Mouse (Mus musculus) kidney, postnatal 0 days (tissue): ENCODE measurements around the gene Mto1. TPM values are rescaled to one million over a fixed set of nuclear protein-coding genes. Genes with fewer than 3 reads are reported as not detected.
A peak's percentile ranks its signal among the peaks of the same experiment; 100 is the strongest.

Experiments used
- ATAC-seq: fragments of 200-750 bp; cut with Nextera tagmentation; replicated peaks from 2 replicates; pipeline ENCODE4 v1.8.0; 2017; ENCODE audit warnings: low read depth, moderate number of reproducible peaks, moderate TSS enrichment, moderate library complexity; ENCODE audit not compliant: low FRiP score
- DNase-seq: peaks from one replicate; pipeline ENCODE4 v3.0.0-alpha.2; 2016; ENCODE audit warnings: low spot score
- H3K27ac ChIP-seq: fragments of 300-500 bp; sonication (generic); 2 replicates; pipeline ENCODE4 v1.5.1; 2014; ENCODE audit warnings: mild to moderate bottlenecking
- H3K27me3 ChIP-seq: fragments of 300-500 bp; sonication (generic); 2 replicates; pipeline ENCODE4 v1.6.1; 2014; ENCODE audit warnings: low read length, mixed read lengths; ENCODE audit not compliant: insufficient read depth
- H3K36me3 ChIP-seq: fragments of 300-500 bp; sonication (generic); 2 replicates; pipeline ENCODE4 v1.6.1; 2014; ENCODE audit warnings: low read length, mixed read lengths; ENCODE audit not compliant: insufficient read depth
- H3K4me1 ChIP-seq: fragments of 300-500 bp; sonication (generic); replicated peaks from 2 replicates; pipeline ENCODE4 v1.6.1; 2014; ENCODE audit warnings: antibody characterized with exemption, low read length, mixed read lengths; ENCODE audit not compliant: insufficient read depth
- H3K4me2 ChIP-seq: fragments of 300-500 bp; sonication (generic); 2 replicates; pipeline ENCODE4 v1.6.1; 2014; ENCODE audit warnings: mild to moderate bottlenecking, low read length, moderate library complexity, mixed read lengths
- H3K4me3 ChIP-seq: fragments of 300-500 bp; sonication (generic); replicated peaks from 2 replicates; pipeline ENCODE4 v1.5.1; 2014; ENCODE audit warnings: low read depth, low read length
- H3K9ac ChIP-seq: fragments of 300-500 bp; sonication (generic); 2 replicates; pipeline ENCODE4 v1.6.1; 2014; ENCODE audit warnings: low read depth, low read length
- H3K9me3 ChIP-seq: fragments of 300-500 bp; sonication (generic); replicated peaks from 2 replicates; pipeline ENCODE4 v1.6.1; 2016; ENCODE audit warnings: low read length, inconsistent platforms, mixed read lengths
- CTCF ChIP-seq: IDR thresholded peaks from 2 replicates; pipeline ENCODE4 v1.5.1; 2016; ENCODE audit warnings: antibody characterized with exemption, low read depth, mild to moderate bottlenecking, moderate library complexity
- WGBS: fragments of 180-500 bp; shearing (Covaris S2); extraction: QIAGEN DNeasy Blood & Tissue Kit; methylation state at CpG from one replicate; pipeline ENCODE4 v1.1.7; 2014; 5-methylcytosine and 5-hydroxymethylcytosine counted together
- polyA plus RNA-seq: library from polyadenylated mRNA; unstranded; fragments of >200 nt; fragmentation: Nextera tagmentation; extraction: Ambion mirVana; gene quantifications from 2 replicates; pipeline ENCODE4 v1.2.1, GENCODE M21; 2015

The Mto1 gene
- polyA plus RNA-seq, 1 experiment from 2014 or later, result 20.8 TPM

DNA sequence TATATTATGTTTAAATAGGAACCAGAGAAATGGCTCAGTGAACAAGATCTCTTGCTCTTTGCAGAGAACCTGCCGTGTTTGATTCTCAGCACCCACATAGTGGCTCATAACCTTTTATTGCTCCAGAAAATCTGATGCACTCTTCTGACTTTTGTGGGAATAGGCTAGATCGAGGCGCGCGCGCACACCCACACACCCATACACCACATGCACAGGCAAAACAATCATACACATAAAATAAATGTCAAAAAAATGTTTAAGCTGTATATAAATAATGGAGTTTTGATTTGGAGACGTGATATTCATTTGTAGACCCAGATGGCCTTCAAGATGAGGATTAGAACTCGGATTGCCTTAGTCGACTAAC, 419 bp upstream of the Mto1 start:
- Histone ChIP-seq H3K9ac (peak overlapping the region; percentile 93), H3K4me2 (peak overlapping the region; percentile 91), H3K4me1 (peaks cover 4% of the 10 kb centered on the region), H3K9me3 (no peaks in the 10 kb centered on the region), H3K27me3 (no peaks in the 10 kb centered on the region), H3K4me3 (peak overlapping the region; percentile 99), H3K36me3 (no peaks in the 10 kb centered on the region), H3K27ac (no peak overlapping the region)
- no peak for ATAC-seq
- WGBS, result 24% methylated on average over 9 of the region's 9 CpGs
- DNase-seq, result no peak
- no peak for TF ChIP-seq CTCF

DNA sequence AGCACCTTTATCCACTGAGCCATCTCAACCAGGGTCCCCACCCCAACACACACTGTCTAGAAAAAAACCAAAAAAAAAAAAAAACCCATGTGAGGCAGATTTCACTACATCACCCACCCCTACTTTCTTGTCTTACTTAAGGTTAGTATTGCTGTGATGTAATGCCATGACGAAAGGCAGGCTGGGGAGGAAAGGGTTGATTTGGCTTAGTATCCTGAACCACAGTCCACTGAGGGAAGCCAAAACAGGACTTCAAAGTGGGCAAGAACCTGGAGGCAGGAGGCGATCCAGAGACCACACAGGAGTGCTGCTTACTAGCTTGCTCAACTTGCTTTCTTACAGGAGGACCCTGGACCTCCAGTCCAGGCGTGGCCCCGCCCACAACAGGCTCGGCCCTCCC, 2.4 kb downstream of the Mto1 start:
- TF ChIP-seq CTCF, result no peak
- Histone ChIP-seq H3K9me3 (no peaks in the 10 kb centered on the region), H3K36me3 (peaks cover 14% of the 10 kb centered on the region; the same call in 1 of the 2 replicates), H3K4me3 (no peak overlapping the region), H3K27ac (no peak overlapping the region), H3K9ac (no peak overlapping the region), H3K4me2 (no peak overlapping the region), H3K27me3 (no peaks in the 10 kb centered on the region), H3K4me1 (peaks cover 4% of the 10 kb centered on the region; the same call in 1 of the 2 replicates)
- ATAC-seq (no peak), DNase-seq (no peak)
- WGBS, result 83% methylated on average over 5 of the region's 5 CpGs

DNA sequence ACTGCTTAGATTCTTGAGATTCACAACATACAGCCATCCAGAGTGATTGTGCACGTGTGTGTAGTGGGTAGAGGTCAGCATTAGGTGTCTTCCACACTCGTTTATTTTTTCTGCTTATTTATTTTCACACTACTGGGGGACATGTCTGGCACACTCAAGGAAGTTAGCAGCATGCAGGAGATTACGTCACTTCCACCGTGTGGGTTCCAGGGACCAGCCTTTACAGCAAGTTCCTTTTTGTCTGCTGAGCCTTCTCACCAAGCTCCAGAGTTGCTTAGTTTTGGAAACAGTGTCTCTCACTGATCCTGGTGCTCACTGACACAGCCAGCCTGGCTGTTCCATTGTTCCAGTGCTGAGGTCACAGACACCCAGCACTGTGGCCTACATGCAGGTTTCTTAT, 3.4 kb downstream of the Mto1 start:
- Histone ChIP-seq H3K36me3 (peaks cover 14% of the 10 kb centered on the region; the same call in 1 of the 2 replicates), H3K4me3 (no peak overlapping the region), H3K9ac (no peak overlapping the region), H3K9me3 (no peaks in the 10 kb centered on the region), H3K4me1 (peaks cover 4% of the 10 kb centered on the region; the same call in 1 of the 2 replicates), H3K27ac (no peak overlapping the region), H3K27me3 (no peaks in the 10 kb centered on the region), H3K4me2 (no peak overlapping the region)
- DNase-seq (no peak), ATAC-seq (no peak)
- WGBS, result 85% methylated on average over 4 of the region's 4 CpGs
- TF ChIP-seq CTCF, result no peak

GRCm38 (mm10) chr9:78457026-78457425, 9.0 kb downstream of the Mto1 start:
- peaks cover 35% of the 10 kb centered on the region for H3K36me3 ChIP-seq
- H3K9ac ChIP-seq, result no peak overlapping the region
- ATAC-seq (no peak), DNase-seq (no peak)
- WGBS, result 91% methylated on average over 8 of the region's 8 CpGs
- no peak overlapping the region for H3K4me3 ChIP-seq
- no peaks in the 10 kb centered on the region for H3K4me1 ChIP-seq
- no peak for TF ChIP-seq CTCF
- no peaks in the 10 kb centered on the region for H3K9me3 ChIP-seq
- H3K27me3 ChIP-seq, result no peaks in the 10 kb centered on the region
- no peak overlapping the region for H3K27ac ChIP-seq
- H3K4me2 ChIP-seq, result no peak overlapping the region

- Histone ChIP-seq H3K4me2 (no peak overlapping the region), H3K4me1 (no peaks in the 10 kb centered on the region), H3K4me3 (no peak overlapping the region), H3K27ac (no peak overlapping the region), H3K27me3 (no peaks in the 10 kb centered on the region), H3K36me3 (peaks cover 36% of the 10 kb centered on the region), H3K9me3 (no peaks in the 10 kb centered on the region), H3K9ac (no peak overlapping the region)
- 84% methylated on average over 4 of the region's 4 CpGs for WGBS
- TF ChIP-seq CTCF, result no peak
- DNase-seq (no peak), ATAC-seq (no peak)
Observed at GRCm38 (mm10) chr9:78463337-78463736, 15.3 kb downstream of the Mto1 start.

GRCm38 (mm10) chr9:78465725-78466124, 17.7 kb downstream of the Mto1 start:
- H3K36me3 ChIP-seq, result peaks cover 43% of the 10 kb centered on the region
- ATAC-seq (0 out of 2 replicates have a peak, but pooled peaks have one; percentile 17), DNase-seq (no peak)
- H3K4me1 ChIP-seq, result no peaks in the 10 kb centered on the region
- no peak overlapping the region for H3K4me2 ChIP-seq
- no peak for TF ChIP-seq CTCF
- no peaks in the 10 kb centered on the region for H3K27me3 ChIP-seq
- H3K4me3 ChIP-seq, result no peak overlapping the region
- H3K9me3 ChIP-seq, result no peaks in the 10 kb centered on the region
- WGBS, result 92% methylated on average over 3 of the region's 3 CpGs
- no peak overlapping the region for H3K9ac ChIP-seq
- no peak overlapping the region for H3K27ac ChIP-seq

DNA sequence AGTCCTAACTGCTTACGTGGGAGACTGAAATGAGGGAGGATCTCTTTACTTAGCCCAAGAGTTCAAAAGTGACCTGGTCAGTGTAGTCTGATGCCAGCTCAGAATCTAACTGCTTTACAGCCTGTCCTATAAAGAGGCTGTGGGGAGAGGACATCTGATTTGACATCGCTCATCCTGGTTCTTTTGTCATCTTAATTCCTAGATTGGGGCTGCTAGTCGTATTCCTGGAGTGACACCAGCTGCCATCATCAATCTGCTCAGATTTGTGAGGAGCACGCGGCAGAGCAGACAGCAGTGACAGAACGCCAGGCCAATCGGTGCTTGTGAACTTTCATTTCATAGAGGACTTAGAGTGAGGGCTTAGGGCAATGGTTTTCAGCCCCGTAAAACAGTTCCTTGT, 25.6 kb downstream of the Mto1 start:
- no peak overlapping the region for H3K4me3 ChIP-seq
- no peak overlapping the region for H3K27ac ChIP-seq
- H3K9ac ChIP-seq, result no peak overlapping the region
- H3K36me3 ChIP-seq, result peaks cover 30% of the 10 kb centered on the region
- 65% methylated on average over 8 of the region's 8 CpGs for WGBS
- no peak for TF ChIP-seq CTCF
- no peaks in the 10 kb centered on the region for H3K9me3 ChIP-seq
- H3K27me3 ChIP-seq, result no peaks in the 10 kb centered on the region
- no peak for DNase-seq
- no peaks in the 10 kb centered on the region for H3K4me1 ChIP-seq
- ATAC-seq, result no peak
- H3K4me2 ChIP-seq, result no peak overlapping the region
